Mouse (Mus musculus): ENCODE data around the gene Tcte2.

DNA sequence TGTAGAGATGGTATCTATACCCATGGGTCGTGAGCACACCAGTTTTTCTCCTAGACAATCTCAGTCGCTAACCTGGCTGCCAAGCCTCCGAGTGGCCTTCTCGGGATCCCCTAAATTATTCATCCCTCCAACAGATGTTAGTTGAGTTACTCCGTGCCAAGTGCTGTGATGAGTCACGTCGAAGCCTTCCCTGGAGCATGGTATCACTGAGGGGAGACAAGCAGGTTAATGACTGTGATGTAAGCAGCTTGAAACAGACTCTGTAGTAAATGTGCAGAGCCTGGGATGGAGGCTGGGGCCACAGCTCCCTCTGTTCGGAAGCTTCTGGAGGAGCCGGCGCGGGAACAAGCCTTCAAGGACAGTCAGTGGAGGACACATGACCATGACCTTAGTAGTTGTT, 44.2 kb downstream of the Tcte2 start:
- TF ChIP-seq CTCF (IDR thresholded peaks at IDR 0.05; ENCODE audit: insufficient read depth, low read length): no peak
- no peak for TF ChIP-seq POLR2A (IDR thresholded peaks at IDR 0.05; ENCODE audit: borderline replicate concordance, extremely low read depth, low read depth, low read length)

Data from lung, adult 2 months (tissue).